Mouse (Mus musculus) liver, postnatal 0 days (tissue): ENCODE measurements around the gene Zkscan17. TPM values are rescaled to one million over a fixed set of nuclear protein-coding genes. Genes with fewer than 3 reads are reported as not detected.

Experiments
- ATAC-seq: fragments of 200-750 bp; cut with Nextera tagmentation; 2 replicates; pipeline ENCODE4 v1.8.0; 2017; ENCODE audit warnings: mild to moderate bottlenecking, moderate library complexity
- DNase-seq: peaks from one replicate; pipeline ENCODE4 v3.0.0-alpha.2; 2016
- H3K27ac ChIP-seq: fragments of 300-500 bp; sonication (generic); 2 replicates; pipeline ENCODE4 v1.5.1; 2014; ENCODE audit warnings: antibody characterized with exemption, moderate library complexity, mild to moderate bottlenecking, low read depth
- H3K27me3 ChIP-seq: fragments of 300-500 bp; sonication (generic); 2 replicates; pipeline ENCODE4 v1.6.1; 2014; ENCODE audit warnings: low read length, control low read depth, mixed read lengths; ENCODE audit not compliant: insufficient read depth
- H3K36me3 ChIP-seq: fragments of 300-500 bp; sonication (generic); replicated peaks from 2 replicates; pipeline ENCODE4 v1.6.1; 2014; ENCODE audit warnings: mild to moderate bottlenecking, control low read depth, low read length, moderate library complexity, mixed read lengths; ENCODE audit not compliant: insufficient read depth
- H3K4me1 ChIP-seq: fragments of 300-500 bp; sonication (generic); 2 replicates; pipeline ENCODE4 v1.6.1; 2014; ENCODE audit warnings: antibody characterized with exemption, mild to moderate bottlenecking, control low read depth; ENCODE audit not compliant: insufficient read depth
- H3K4me2 ChIP-seq: fragments of 300-500 bp; sonication (generic); 2 replicates; pipeline ENCODE4 v1.6.1; 2014; ENCODE audit warnings: low read depth, mild to moderate bottlenecking, low read length, moderate library complexity, mixed read lengths
- H3K4me3 ChIP-seq: fragments of 300-500 bp; sonication (generic); 2 replicates; pipeline ENCODE4 v1.5.1; 2014; ENCODE audit warnings: low read depth, low read length
- H3K9ac ChIP-seq: fragments of 300-500 bp; sonication (generic); replicated peaks from 2 replicates; pipeline ENCODE4 v1.6.1; 2014; ENCODE audit warnings: mild to moderate bottlenecking, moderate library complexity
- H3K9me3 ChIP-seq: fragments of 300-500 bp; sonication (generic); 2 replicates; pipeline ENCODE4 v1.6.1; 2016; ENCODE audit warnings: mild to moderate bottlenecking, control low read depth, low read length, mixed read lengths
- CTCF ChIP-seq: sonication (generic); IDR thresholded peaks from 2 replicates; pipeline ENCODE4 v1.5.1; 2016; ENCODE audit warnings: antibody characterized with exemption, low read depth
- EP300 ChIP-seq: IDR thresholded peaks from 2 replicates; pipeline ENCODE4 v1.6.1; 2016; ENCODE audit warnings: antibody characterized with exemption, low read depth, mild to moderate bottlenecking
- WGBS: fragments of 180-500 bp; shearing (Covaris S2); extraction: QIAGEN DNeasy Blood & Tissue Kit; methylation state at CpG from one replicate; pipeline ENCODE4 v1.1.7; 2014; ENCODE audit not compliant: insufficient replicate concordance; 5-methylcytosine and 5-hydroxymethylcytosine counted together
- polyA plus RNA-seq: library from polyadenylated mRNA; unstranded; fragments of >200 nt; fragmentation: Nextera tagmentation; extraction: Ambion mirVana; gene quantifications from 2 replicates; pipeline ENCODE4 v1.2.1, GENCODE M21; 2015

Zkscan17 gene
- polyA plus RNA-seq, 1 experiment from 2014 or later, result 5.4 TPM

DNA sequence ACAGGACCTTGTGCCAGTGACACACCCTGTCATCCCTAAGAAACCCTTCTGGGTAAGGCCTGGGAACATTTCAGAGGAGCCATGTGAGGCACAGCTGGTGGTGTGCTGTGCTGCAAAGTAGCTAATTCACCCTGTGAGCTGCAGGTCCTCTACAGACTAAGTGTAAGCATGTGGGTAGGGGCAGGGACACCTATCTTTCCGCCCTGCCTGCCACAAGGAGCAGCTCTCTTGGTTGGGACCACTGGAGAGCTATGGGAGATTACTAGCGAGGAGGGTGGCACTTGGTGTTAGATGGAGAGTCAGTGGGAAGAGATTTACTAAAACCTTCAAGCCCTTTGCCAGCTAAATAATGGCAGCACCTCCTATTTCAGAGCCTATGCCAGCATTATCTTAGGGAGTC lies 69.7 kb downstream of the Zkscan17 start:
- no peaks in the 10 kb centered on the region for H3K4me1 ChIP-seq
- TF ChIP-seq EP300, result no peak
- TF ChIP-seq CTCF, result no peak
- ATAC-seq, result no peak
- H3K36me3 ChIP-seq, result peaks cover 22% of the 10 kb centered on the region
- WGBS, result 89% methylated on average over 2 of the region's 2 CpGs
- no peak for DNase-seq
- H3K9me3 ChIP-seq, result no peaks in the 10 kb centered on the region
- no peak overlapping the region for H3K9ac ChIP-seq
- H3K27me3 ChIP-seq, result no peaks in the 10 kb centered on the region
- H3K4me3 ChIP-seq, result no peak overlapping the region
- H3K27ac ChIP-seq, result no peak overlapping the region
- H3K4me2 ChIP-seq, result no peak overlapping the region

- WGBS, result 89% methylated on average over 2 of the region's 2 CpGs
- Histone ChIP-seq H3K27ac (no peak overlapping the region), H3K4me3 (no peak overlapping the region), H3K9me3 (no peaks in the 10 kb centered on the region), H3K27me3 (no peaks in the 10 kb centered on the region), H3K9ac (no peak overlapping the region), H3K4me1 (0 out of 2 replicates have a peak, but pooled peaks cover 1% of the 10 kb centered on the region), H3K36me3 (peaks cover 20% of the 10 kb centered on the region), H3K4me2 (no peak overlapping the region)
- DNase-seq, result no peak
- ATAC-seq, result no peak
- TF ChIP-seq EP300, result no peak
- no peak for TF ChIP-seq CTCF
Observed at GRCm38 (mm10) chr11:59456346-59456745, 70.2 kb downstream of the Zkscan17 start.

GRCm38 (mm10) chr11:59451086-59451485 lies 75.5 kb downstream of the Zkscan17 start, which contains the start of gene Snap47:
Snap47 (minus strand) TSS chr11:59451186.
- Histone ChIP-seq H3K9ac (peak within 1 kb of the TSS; percentile 93), H3K9me3 (no peaks in the 10 kb centered on the region)

DNA sequence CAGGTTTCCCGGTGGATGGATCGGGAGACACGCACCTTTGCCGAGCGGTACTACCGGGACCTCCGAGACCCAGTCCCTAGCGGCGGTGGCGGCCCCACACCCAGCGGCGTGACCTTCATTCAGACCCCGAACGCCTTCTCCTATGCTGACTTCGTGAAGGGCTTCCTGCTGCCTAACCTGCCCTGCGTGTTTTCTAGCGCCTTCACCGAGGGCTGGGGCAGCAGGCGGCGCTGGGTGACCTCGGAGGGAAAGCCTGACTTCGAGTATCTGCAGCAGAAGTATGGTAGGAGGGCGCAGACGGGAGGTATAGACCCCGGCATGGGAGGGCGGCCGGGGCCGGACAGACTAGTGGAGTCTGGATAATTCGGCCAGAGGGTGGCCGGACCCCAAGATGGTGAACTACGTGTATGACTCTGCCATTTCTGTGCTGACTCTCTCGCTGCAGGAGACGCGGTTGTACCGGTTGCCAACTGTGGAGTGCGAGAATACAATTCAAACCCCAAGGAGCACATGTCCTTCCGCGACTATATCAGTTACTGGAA lies 76.2 kb downstream of the Zkscan17 start:
- Histone ChIP-seq H3K4me3 (peak overlapping the region; percentile 96), H3K9ac (peak overlapping the region; percentile 93), H3K36me3 (peaks cover 11% of the 10 kb centered on the region), H3K27ac (peak overlapping the region; percentile 87), H3K4me1 (peaks cover 16% of the 10 kb centered on the region), H3K4me2 (peak overlapping the region; percentile 98), H3K9me3 (no peaks in the 10 kb centered on the region), H3K27me3 (no peaks in the 10 kb centered on the region)
- peak; percentile 72 for ATAC-seq
- no peak for TF ChIP-seq EP300
- TF ChIP-seq CTCF, result peak; percentile 42
- DNase-seq, result no peak
- under 1% methylated on average over 36 of the region's 38 CpGs for WGBS

More at GRCm38 (mm10) chr11:59451086-59451485, 75.5 kb downstream of the Zkscan17 start, which contains the start of gene Snap47:
- Histone ChIP-seq H3K36me3 (peaks cover 14% of the 10 kb centered on the region), H3K27me3 (no peaks in the 10 kb centered on the region), H3K4me1 (peaks cover 16% of the 10 kb centered on the region), H3K4me3 (peak within 1 kb of the TSS; percentile 96), H3K4me2 (peak within 1 kb of the TSS; percentile 98), H3K27ac (peak within 1 kb of the TSS; percentile 87)
- ATAC-seq (no peak), DNase-seq (no peak)
- 72% methylated on average over 4 of the region's 4 CpGs for WGBS
- no peak for TF ChIP-seq EP300
- TF ChIP-seq CTCF, result no peak

DNA sequence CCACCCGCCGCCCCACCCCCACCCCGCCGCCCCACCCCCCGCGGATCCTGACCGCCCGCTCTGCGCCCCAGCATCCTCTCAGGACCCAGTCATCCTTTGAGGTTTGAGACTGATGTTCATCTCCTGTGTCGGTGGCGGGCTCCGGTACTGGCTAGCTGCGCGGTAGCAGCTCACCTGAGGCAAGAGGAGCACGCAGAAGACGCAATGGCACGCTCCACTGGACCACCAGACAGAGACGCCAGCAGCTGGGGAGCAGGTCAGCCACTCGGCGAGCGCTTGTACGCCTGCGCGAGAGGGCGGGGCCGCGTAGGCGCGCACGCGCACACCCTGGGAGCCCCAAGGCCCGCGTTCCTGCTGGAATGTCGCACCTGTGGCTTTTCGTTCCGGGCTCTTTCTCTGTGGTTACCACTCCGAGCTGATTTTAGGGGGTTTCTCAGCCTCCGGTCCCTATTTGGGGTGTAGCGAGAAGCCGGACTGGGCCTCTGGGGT lies 76.8 kb downstream of the Zkscan17 start, which contains the start of gene Jmjd4:
TSS of gene Jmjd4 (plus strand) at position 305 of the 489 bp plus-strand sequence.
- peaks cover 16% of the 10 kb centered on the region for H3K4me1 ChIP-seq
- H3K9ac ChIP-seq, result peak within 1 kb of the TSS; percentile 93
- no peak for TF ChIP-seq EP300
- no peak for TF ChIP-seq CTCF
- H3K9me3 ChIP-seq, result no peaks in the 10 kb centered on the region
- H3K36me3 ChIP-seq, result peaks cover 5% of the 10 kb centered on the region
- peak within 1 kb of the TSS; percentile 87 for H3K27ac ChIP-seq
- peak within 1 kb of the TSS; percentile 98 for H3K4me2 ChIP-seq
- peak; percentile 97 for ATAC-seq
- under 1% methylated on average over 32 of the region's 40 CpGs for WGBS
- DNase-seq, result peak; percentile 93
- no peaks in the 10 kb centered on the region for H3K27me3 ChIP-seq
- peak within 1 kb of the TSS; percentile 96 for H3K4me3 ChIP-seq

- no peak for TF ChIP-seq EP300
- TF ChIP-seq CTCF, result peak; percentile 30
- H3K4me2 ChIP-seq, result no peak overlapping the region
- H3K27ac ChIP-seq, result no peak overlapping the region
- H3K9me3 ChIP-seq, result no peaks in the 10 kb centered on the region
- H3K9ac ChIP-seq, result no peak overlapping the region
- H3K27me3 ChIP-seq, result no peaks in the 10 kb centered on the region
- DNase-seq (no peak), ATAC-seq (no peak)
- no peak overlapping the region for H3K4me3 ChIP-seq
- no peaks in the 10 kb centered on the region; the same call in 1 of the 2 replicates for H3K36me3 ChIP-seq
- peaks cover 2% of the 10 kb centered on the region; the same call in 1 of the 2 replicates for H3K4me1 ChIP-seq
Observed at GRCm38 (mm10) chr11:59443102-59443501, 83.4 kb downstream of the Zkscan17 start.
